Mouse (Mus musculus) stomach, postnatal 0 days (tissue): ENCODE data around the gene Amph. TPM values are rescaled to one million over a fixed set of nuclear protein-coding genes. Genes with fewer than 3 reads are reported as not detected.

Source experiments
- ATAC-seq: fragments of 200-750 bp; cut with Nextera tagmentation; 2 replicates; pipeline ENCODE4 v1.8.0; 2017; ENCODE audit not compliant: low FRiP score, low TSS enrichment
- DNase-seq: peaks from one replicate; pipeline ENCODE4 v3.0.0-alpha.2; 2016; ENCODE audit warnings: low spot score
- H3K27ac ChIP-seq: fragments of 300-500 bp; sonication (generic); replicated peaks from 2 replicates; pipeline ENCODE4 v1.5.1; 2014; ENCODE audit warnings: mild to moderate bottlenecking, control low read depth
- H3K27me3 ChIP-seq: fragments of 300-500 bp; sonication (generic); 2 replicates; pipeline ENCODE4 v1.6.1; 2014; ENCODE audit warnings: low read length; ENCODE audit not compliant: control insufficient read depth, insufficient read depth
- H3K36me3 ChIP-seq: fragments of 300-500 bp; sonication (generic); 2 replicates; pipeline ENCODE4 v1.6.1; 2014; ENCODE audit warnings: low read length, mixed read lengths; ENCODE audit not compliant: control insufficient read depth, insufficient read depth
- H3K4me1 ChIP-seq: fragments of 300-500 bp; sonication (generic); replicated peaks from 2 replicates; pipeline ENCODE4 v1.6.1; 2014; ENCODE audit warnings: antibody characterized with exemption; ENCODE audit not compliant: control insufficient read depth, insufficient read depth
- H3K4me2 ChIP-seq: fragments of 300-500 bp; sonication (generic); replicated peaks from 2 replicates; pipeline ENCODE4 v1.6.1; 2014; ENCODE audit warnings: low read depth, mild to moderate bottlenecking, control low read depth, moderate library complexity
- H3K4me3 ChIP-seq: fragments of 300-500 bp; sonication (generic); 2 replicates; pipeline ENCODE4 v1.5.1; 2014; ENCODE audit warnings: low read depth, low read length, control low read depth
- H3K9ac ChIP-seq: fragments of 300-500 bp; sonication (generic); 2 replicates; pipeline ENCODE4 v1.6.1; 2014; ENCODE audit warnings: mild to moderate bottlenecking, low read length, control low read depth, mixed read lengths
- H3K9me3 ChIP-seq: fragments of 300-500 bp; sonication (generic); 2 replicates; pipeline ENCODE4 v1.6.1; 2016; ENCODE audit warnings: low read length; ENCODE audit not compliant: control insufficient read depth
- CTCF ChIP-seq: IDR thresholded peaks from 2 replicates; pipeline ENCODE4 v1.5.1; 2016; ENCODE audit warnings: antibody characterized with exemption, low read depth, mild to moderate bottlenecking, moderate library complexity
- EP300 ChIP-seq: optimal IDR thresholded peaks from 2 replicates; pipeline ENCODE3; 2016; ENCODE audit warnings: antibody characterized with exemption
- WGBS: fragments of 180-500 bp; shearing (Covaris S2); extraction: QIAGEN DNeasy Blood & Tissue Kit; methylation state at CpG from one replicate; pipeline ENCODE4 v1.1.7; 2014; 5-methylcytosine and 5-hydroxymethylcytosine counted together
- polyA plus RNA-seq: library from polyadenylated mRNA; unstranded; fragments of >200 nt; fragmentation: Nextera tagmentation; extraction: Ambion mirVana; gene quantifications from 2 replicates; pipeline ENCODE4 v1.2.1, GENCODE M21; 2015

Amph gene
- polyA plus RNA-seq, 1 experiment from 2014 or later = 1.4 TPM

DNA sequence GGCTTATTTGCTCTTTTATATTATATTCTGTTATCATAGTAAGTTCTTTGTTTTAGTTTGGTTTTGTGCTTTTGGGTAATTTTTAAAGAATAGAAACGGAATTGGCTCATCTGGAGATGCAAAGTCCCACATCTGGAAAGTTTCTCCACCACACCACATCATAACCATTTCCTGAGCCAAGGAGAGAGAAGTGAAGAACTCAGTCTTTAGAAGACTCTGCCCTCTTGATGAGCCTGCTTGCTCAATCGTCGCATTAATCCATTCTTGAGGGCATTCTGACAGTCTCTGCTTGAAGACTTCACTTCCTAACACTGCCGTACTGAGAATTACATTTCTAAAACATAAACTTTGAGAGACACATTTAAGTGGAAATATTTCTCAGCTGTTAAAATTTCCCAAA is 133.9 kb downstream of the Amph start:
- DNase-seq = no peak
- Histone ChIP-seq H3K9me3 (no peaks in the 10 kb centered on the region), H3K4me3 (no peak overlapping the region), H3K36me3 (no peaks in the 10 kb centered on the region), H3K27me3 (no peaks in the 10 kb centered on the region), H3K4me2 (no peak overlapping the region), H3K9ac (no peak overlapping the region), H3K27ac (no peak overlapping the region), H3K4me1 (no peaks in the 10 kb centered on the region)
- no peak for TF ChIP-seq CTCF
- 77% methylated on average over 4 of the region's 4 CpGs for WGBS
- ATAC-seq = no peak

- no peak for TF ChIP-seq EP300
- no peak for TF ChIP-seq CTCF
- H3K27ac ChIP-seq = no peak overlapping the region
- H3K9ac ChIP-seq = no peak overlapping the region
- no peak overlapping the region for H3K4me3 ChIP-seq
- H3K4me2 ChIP-seq = no peak overlapping the region
- 91% methylated on average over 6 of the region's 6 CpGs for WGBS
- H3K4me1 ChIP-seq = no peaks in the 10 kb centered on the region
- no peaks in the 10 kb centered on the region for H3K27me3 ChIP-seq
- no peak for DNase-seq
- no peak for ATAC-seq
- H3K36me3 ChIP-seq = no peaks in the 10 kb centered on the region
- H3K9me3 ChIP-seq = no peaks in the 10 kb centered on the region
These were observed 146.6 kb downstream of the Amph start for GRCm38 (mm10) chr13:19094571-19094970.

DNA sequence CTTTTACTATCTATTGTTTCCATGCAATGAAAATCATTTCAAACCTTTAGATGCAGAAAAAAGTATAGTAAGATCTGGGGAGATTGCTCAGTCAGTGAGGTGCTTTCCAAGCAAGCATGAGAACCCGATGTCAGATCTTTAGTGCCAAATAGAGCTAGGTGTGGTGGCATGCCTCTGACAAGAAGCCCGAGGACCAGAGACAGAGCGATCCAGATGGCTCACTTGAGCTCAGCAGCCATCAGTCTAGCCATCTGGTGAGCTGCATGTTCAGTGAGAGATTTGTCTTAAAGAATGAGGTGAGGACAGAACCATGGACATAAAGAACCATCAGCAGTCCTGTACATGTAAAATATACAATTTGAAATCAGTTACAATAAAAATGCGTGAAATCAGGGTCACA is 149.1 kb downstream of the Amph start:
- Histone ChIP-seq H3K9me3 (no peaks in the 10 kb centered on the region), H3K4me3 (no peak overlapping the region), H3K27me3 (no peaks in the 10 kb centered on the region), H3K4me2 (no peak overlapping the region), H3K27ac (no peak overlapping the region), H3K4me1 (no peaks in the 10 kb centered on the region), H3K9ac (no peak overlapping the region), H3K36me3 (no peaks in the 10 kb centered on the region)
- TF ChIP-seq EP300 (no peak), CTCF (no peak)
- DNase-seq (no peak), ATAC-seq (no peak)
- 84% methylated on average over 4 of the region's 4 CpGs for WGBS

- no peak overlapping the region for H3K4me2 ChIP-seq
- no peaks in the 10 kb centered on the region for H3K36me3 ChIP-seq
- H3K4me1 ChIP-seq = no peaks in the 10 kb centered on the region
- ATAC-seq = no peak
- no peak overlapping the region for H3K4me3 ChIP-seq
- 79% methylated on average over 10 of the region's 10 CpGs for WGBS
- H3K9ac ChIP-seq = no peak overlapping the region
- TF ChIP-seq EP300 = no peak
- no peak for TF ChIP-seq CTCF
- no peak for DNase-seq
- no peak overlapping the region for H3K27ac ChIP-seq
- H3K9me3 ChIP-seq = no peaks in the 10 kb centered on the region
- no peaks in the 10 kb centered on the region for H3K27me3 ChIP-seq
These were observed 153.9 kb downstream of the Amph start for GRCm38 (mm10) chr13:19101889-19102402.

DNA sequence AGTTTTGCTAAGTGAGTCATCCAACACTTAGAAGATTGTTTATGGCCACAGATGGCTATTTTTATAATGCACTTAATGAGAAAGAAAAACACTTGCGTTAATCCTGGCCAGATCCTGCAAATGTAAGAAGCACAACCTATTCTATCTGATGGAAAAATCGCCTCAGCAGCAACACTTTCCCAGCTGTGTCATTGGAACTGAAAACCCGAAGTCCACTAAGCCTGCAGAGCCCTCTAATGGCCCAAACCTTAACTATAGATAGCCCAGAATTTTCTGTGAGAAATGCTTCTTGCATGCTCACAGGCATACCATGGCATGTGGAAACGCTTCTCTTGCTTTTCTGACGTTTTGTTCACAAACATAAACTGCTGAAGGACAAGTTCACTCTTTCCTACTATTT is 158.4 kb downstream of the Amph start:
- no peaks in the 10 kb centered on the region for H3K36me3 ChIP-seq
- WGBS = 33% methylated on average over 5 of the region's 5 CpGs
- H3K27ac ChIP-seq = no peak overlapping the region
- H3K4me1 ChIP-seq = no peaks in the 10 kb centered on the region
- no peak overlapping the region for H3K4me2 ChIP-seq
- H3K9me3 ChIP-seq = no peaks in the 10 kb centered on the region
- DNase-seq (no peak), ATAC-seq (no peak)
- no peak overlapping the region for H3K4me3 ChIP-seq
- no peak overlapping the region for H3K9ac ChIP-seq
- H3K27me3 ChIP-seq = no peaks in the 10 kb centered on the region
- TF ChIP-seq CTCF = peak; percentile 58
- no peak for TF ChIP-seq EP300

GRCm38 (mm10) chr13:19109331-19109730 is 161.3 kb downstream of the Amph start:
- Histone ChIP-seq H3K9me3 (no peaks in the 10 kb centered on the region), H3K9ac (no peak overlapping the region), H3K27me3 (no peaks in the 10 kb centered on the region), H3K4me1 (no peaks in the 10 kb centered on the region), H3K27ac (no peak overlapping the region), H3K4me2 (no peak overlapping the region), H3K4me3 (no peak overlapping the region), H3K36me3 (no peaks in the 10 kb centered on the region)
- DNase-seq = no peak
- ATAC-seq = no peak
- 50% methylated on average over 3 of the region's 3 CpGs for WGBS
- TF ChIP-seq CTCF = no peak
- no peak for TF ChIP-seq EP300
